Comparison of ENCODE assay signal across 16 mouse cellular contexts in genomic region chr14:31186656-31187055, GRCm38 (mm10). TPM values are rescaled to one million over a fixed set of nuclear protein-coding genes. Genes with fewer than 3 reads are reported as not detected.
A peak's percentile ranks its signal among the peaks of the same experiment; 100 is the strongest.
DNase-seq lines count a peak whose midpoint lies in the region; ATAC-seq and TF ChIP-seq lines count a peak whose summit lies in the region.
"Had no signal": no experiment of that assay in that cellular context is flagged by ENCODE, and none has a peak within 500 bp of the region (broad histone marks: within the 10 kb centered on the region; RNA-seq: fewer than 3 reads in every experiment).

No protein-coding gene starts in this region.

- no peak for ATAC-seq in heart, embryonic 16.5 days (replicated peaks; ENCODE audit: extremely low read depth, insufficient read depth, low FRiP score)
- no peak for ATAC-seq in inflammation-experienced regulatory T-cells, adult 6 months
- no peak for ATAC-seq in granulocyte monocyte progenitor cell, adult 5-6 weeks (replicated peaks; ENCODE audit: poor library complexity, severe bottlenecking)
- ATAC-seq: forebrain, embryonic 16.5 days had no signal

- H3K36me3 ChIP-seq in heart, embryonic 16.5 days (ENCODE audit: control insufficient read depth, insufficient read depth): peaks cover 90% of the 10 kb centered on the region

- H3K9me3 ChIP-seq in heart, embryonic 16.5 days (replicated peaks; ENCODE audit: control insufficient read depth, low read length): no peaks in the 10 kb centered on the region
- H3K9me3 ChIP-seq: embryonic facial prominence, embryonic 15.5 days; limb, embryonic 12.5 days had no signal

- H3K27ac ChIP-seq in gastrocnemius, adult 2 months: no peak overlapping the region
- peak overlapping the region; percentile 57 for H3K27ac ChIP-seq in heart, embryonic 16.5 days (ENCODE audit: low read length)
- H3K27ac ChIP-seq: embryonic facial prominence, embryonic 15.5 days; heart, adult 2 months; limb, embryonic 12.5 days had no signal

- TF ChIP-seq CTCF in gastrocnemius, adult 2 months (IDR thresholded peaks at IDR 0.05): no peak

- intact Hi-C loops in gastrocnemius, adult 2 months (cut with DNase I): no loop called here

- peaks cover 33% of the 10 kb centered on the region for H3K4me1 ChIP-seq in heart, embryonic 16.5 days (ENCODE audit: control insufficient read depth, insufficient read depth, low read length)
- H3K4me1 ChIP-seq: embryonic facial prominence, embryonic 15.5 days; limb, embryonic 12.5 days had no signal

- H3K27me3 ChIP-seq in heart, embryonic 16.5 days (ENCODE audit: control insufficient read depth, insufficient read depth, low read length): no peaks in the 10 kb centered on the region
- H3K27me3 ChIP-seq: embryonic facial prominence, embryonic 15.5 days; limb, embryonic 12.5 days had no signal

- no peak overlapping the region for H3K4me3 ChIP-seq in gastrocnemius, adult 2 months
- no peak overlapping the region for H3K4me3 ChIP-seq in heart, embryonic 16.5 days (ENCODE audit: low read length)
- H3K4me3 ChIP-seq: embryonic facial prominence, embryonic 15.5 days; heart, adult 2 months; limb, embryonic 12.5 days; myocyte had no signal

- DNase-seq in gastrocnemius, adult 2 months: peak; percentile 55
- DNase-seq in gastrocnemius, postnatal 25 days: no peak
- peak; percentile 70 for DNase-seq in adrenal gland, adult 8-10 months
- peak; percentile 79 to 83 for DNase-seq in lung, adult 18-20 months
- DNase-seq in frontal cortex, postnatal 10 days (ENCODE audit: low spot score in 2 of 2): no peak
- DNase-seq: cerebellum, adult 8-10 months; layer of hippocampus, postnatal 36 days had no signal

- H3K9ac ChIP-seq in heart, embryonic 16.5 days (ENCODE audit: low read length): no peak overlapping the region
- H3K9ac ChIP-seq: embryonic facial prominence, embryonic 15.5 days; limb, embryonic 12.5 days had no signal

- no peak overlapping the region for H3K4me2 ChIP-seq in heart, embryonic 16.5 days (ENCODE audit: low read depth, low read length)
- H3K4me2 ChIP-seq: embryonic facial prominence, embryonic 15.5 days; limb, embryonic 12.5 days had no signal

- WGBS in heart, embryonic 16.5 days: 41% methylated on average over 4 of the region's 4 CpGs

RNA-seq across cellular contexts. Expression of gene Stab1, which starts 18.2 kb away (rescaled TPM):
- total RNA-seq in gastrocnemius, adult 2 months (2021): 10 to 100 TPM; 14.0 to 16.5 TPM
- 10 to 100 TPM; 15.8 to 26.6 TPM for total RNA-seq in gastrocnemius, postnatal 25 days (2021)
- total RNA-seq in adrenal gland, adult 8-10 months (2022): 100 to 1,000 TPM in 2 of 4 experiments, 10 to 100 TPM in 2; 75.8 to 142 (median 116) TPM
- polyA plus RNA-seq in heart, embryonic 16.5 days (2015; fragmentation: Nextera tagmentation; extraction: Ambion mirVana): 36.6 and 43.8 TPM in 2 replicates
- 1 to 10 TPM; 1.9 to 4.1 (median 2.8) TPM for polyA plus RNA-seq in inflammation-experienced regulatory T-cells, adult 6 months (2017; shearing (Covaris generic))
- total RNA-seq in granulocyte monocyte progenitor cell, adult 5-6 weeks (2014; fragmentation: Nextera tagmentation): not detected in 2 replicates
- 3.0 TPM in 1 of 2 replicates, not detected in the other for total RNA-seq in granulocyte monocyte progenitor cell, adult 5-6 weeks (2017)

RNA-seq across cellular contexts. Expression of gene Tnnc1, which starts 21.5 kb away (rescaled TPM):
- total RNA-seq in gastrocnemius, adult 2 months (2021): 1,000 to 10,000 TPM in 1 of 2 experiments, 100 to 1,000 TPM in 1; 386 to 1,185 TPM
- total RNA-seq in gastrocnemius, postnatal 25 days (2021): 100 to 1,000 TPM; 137 to 627 TPM
- 1 to 10 TPM; 1.1 to 3.3 (median 1.9) TPM for total RNA-seq in adrenal gland, adult 8-10 months (2022)
- polyA plus RNA-seq in heart, embryonic 16.5 days (2015; fragmentation: Nextera tagmentation; extraction: Ambion mirVana): 4,861 and 5,105 TPM in 2 replicates
- polyA plus RNA-seq in inflammation-experienced regulatory T-cells, adult 6 months (2017; shearing (Covaris generic)): not detected
- 4.1 TPM in 1 of 2 replicates, not detected in the other for total RNA-seq in granulocyte monocyte progenitor cell, adult 5-6 weeks (2014; fragmentation: Nextera tagmentation)
- total RNA-seq in granulocyte monocyte progenitor cell, adult 5-6 weeks (2017): 0.82 TPM in 1 of 2 replicates, not detected in the other
- total RNA-seq: MEL had no signal

RNA-seq across cellular contexts. Expression of gene Nisch, which starts 30.1 kb away (rescaled TPM):
- 10 to 100 TPM; 60.8 to 70.3 TPM for total RNA-seq in gastrocnemius, adult 2 months (2021)
- 10 to 100 TPM; 63.7 to 67.7 TPM for total RNA-seq in gastrocnemius, postnatal 25 days (2021)
- 100 to 1,000 TPM; 331 to 526 (median 414) TPM for total RNA-seq in adrenal gland, adult 8-10 months (2022)
- polyA plus RNA-seq in heart, embryonic 16.5 days (2015; fragmentation: Nextera tagmentation; extraction: Ambion mirVana): 331 and 376 TPM in 2 replicates
- polyA plus RNA-seq in inflammation-experienced regulatory T-cells, adult 6 months (2017; shearing (Covaris generic)): 100 to 1,000 TPM in 2 of 3 experiments, 10 to 100 TPM in 1; 77.1 to 218 (median 164) TPM
- 137 and 211 TPM in 2 replicates for total RNA-seq in granulocyte monocyte progenitor cell, adult 5-6 weeks (2014; fragmentation: Nextera tagmentation)
- total RNA-seq in granulocyte monocyte progenitor cell, adult 5-6 weeks (2017): 86.1 and 111 TPM in 2 replicates

RNA-seq across cellular contexts. Expression of gene Sema3g, which starts 31.0 kb away (rescaled TPM):
- total RNA-seq in gastrocnemius, adult 2 months (2021): 1 to 10 TPM; 7.0 to 8.3 TPM
- 1 to 10 TPM; 6.0 to 6.1 TPM for total RNA-seq in gastrocnemius, postnatal 25 days (2021)
- total RNA-seq in adrenal gland, adult 8-10 months (2022): 10 to 100 TPM in 3 of 4 experiments, 1 to 10 TPM in 1; 8.8 to 12.4 (median 10.8) TPM
- 0.97 TPM in 2 replicates for polyA plus RNA-seq in heart, embryonic 16.5 days (2015; fragmentation: Nextera tagmentation; extraction: Ambion mirVana)
- not detected for polyA plus RNA-seq in inflammation-experienced regulatory T-cells, adult 6 months (2017; shearing (Covaris generic))
- 0.21 TPM in 1 of 2 replicates, not detected in the other for total RNA-seq in granulocyte monocyte progenitor cell, adult 5-6 weeks (2014; fragmentation: Nextera tagmentation)
- not detected in 2 replicates for total RNA-seq in granulocyte monocyte progenitor cell, adult 5-6 weeks (2017)

RNA-seq across cellular contexts. Expression of gene Nt5dc2, which starts 55.8 kb away (rescaled TPM):
- total RNA-seq in gastrocnemius, adult 2 months (2021): 1 to 10 TPM; 1.2 to 1.7 TPM
- 1 to 10 TPM; 2.6 to 4.1 TPM for total RNA-seq in gastrocnemius, postnatal 25 days (2021)
- total RNA-seq in adrenal gland, adult 8-10 months (2022): 10 to 100 TPM; 25.6 to 41.4 (median 36.6) TPM
- polyA plus RNA-seq in heart, embryonic 16.5 days (2015; fragmentation: Nextera tagmentation; extraction: Ambion mirVana): 288 and 319 TPM in 2 replicates
- not detected for polyA plus RNA-seq in inflammation-experienced regulatory T-cells, adult 6 months (2017; shearing (Covaris generic))
- 107 and 116 TPM in 2 replicates for total RNA-seq in granulocyte monocyte progenitor cell, adult 5-6 weeks (2014; fragmentation: Nextera tagmentation)
- total RNA-seq in granulocyte monocyte progenitor cell, adult 5-6 weeks (2017): 172 and 213 TPM in 2 replicates

Comparison
In these comparisons a context has a peak if more than half of its experiments do, and no peak if none do; other contexts are left out.
1. DNase-seq: peak in gastrocnemius, adult 2 months (single experiment), adrenal gland, adult 8-10 months (single experiment) and lung, adult 18-20 months (2 of 2); none in gastrocnemius, postnatal 25 days (single experiment) and frontal cortex, postnatal 10 days (0 of 2).
2. RNA of gene Tnnc1, which starts 21.5 kb away (total RNA-seq): 386 to 1,185 TPM in gastrocnemius, adult 2 months and 137 to 627 TPM in gastrocnemius, postnatal 25 days; 0.82 to 4.1 TPM in granulocyte monocyte progenitor cell, adult 5-6 weeks and 1.1 to 3.3 TPM in adrenal gland, adult 8-10 months; every median in the first group is over 10 times any median in the second.